Mouse (Mus musculus): ENCODE measurements at regions not wholly inside any gene's neighbourhood (a gene's known extent, or its start where the extent isn't known, plus 50 kb on each side); places are given as distances from the start of the nearest gene placed in this dataset.

DNA sequence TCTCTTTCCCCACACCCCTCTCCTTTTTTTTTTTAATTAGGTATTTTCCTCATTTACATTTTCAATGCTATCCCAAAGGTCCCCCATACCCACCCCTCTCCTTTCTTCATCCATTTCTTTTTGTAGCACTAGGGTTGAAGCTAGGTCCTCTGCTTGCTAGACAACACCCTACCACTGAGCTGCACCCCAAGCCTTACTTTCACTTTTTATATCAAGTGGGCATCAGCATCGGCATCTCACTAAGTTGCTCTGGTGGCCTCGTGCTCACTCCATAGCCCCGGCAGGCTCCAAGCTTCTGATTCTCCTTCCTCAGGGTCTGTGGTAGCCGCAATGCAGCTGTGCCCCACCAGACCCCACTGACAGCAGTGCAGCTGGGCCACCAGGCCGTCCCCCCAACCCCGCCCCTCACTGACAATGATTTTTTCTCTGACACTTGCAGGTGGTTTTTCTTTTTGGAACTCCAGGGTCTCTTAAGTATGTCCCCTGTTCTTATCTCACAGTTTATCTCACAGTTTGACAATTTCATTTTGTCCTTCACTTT lies 77.5 kb downstream of the Nufip1 start:
- DNase-seq (ENCODE audit: low spot score) = no peak

DNA sequence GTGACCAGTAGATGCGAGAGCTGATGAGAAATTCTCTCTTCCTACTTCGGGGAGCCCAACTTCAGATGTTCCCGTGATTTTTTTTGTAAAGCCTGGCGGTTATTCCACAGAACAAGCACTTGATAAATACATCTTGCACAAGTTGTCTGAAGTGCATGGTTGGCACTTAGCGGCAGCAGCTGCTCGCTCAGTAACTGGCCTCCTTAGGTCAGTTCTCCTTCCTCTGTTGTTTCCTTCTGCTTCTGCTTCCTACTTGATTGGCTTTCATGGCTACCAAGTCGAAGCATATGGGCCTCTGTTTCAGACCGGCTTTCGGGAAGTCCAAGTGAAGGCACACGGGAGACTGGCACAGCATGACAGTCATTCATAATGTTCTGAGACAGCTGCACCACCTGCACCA lies 84.6 kb downstream of the Nufip1 start:
- no peak for DNase-seq (ENCODE audit: low spot score)

DNA sequence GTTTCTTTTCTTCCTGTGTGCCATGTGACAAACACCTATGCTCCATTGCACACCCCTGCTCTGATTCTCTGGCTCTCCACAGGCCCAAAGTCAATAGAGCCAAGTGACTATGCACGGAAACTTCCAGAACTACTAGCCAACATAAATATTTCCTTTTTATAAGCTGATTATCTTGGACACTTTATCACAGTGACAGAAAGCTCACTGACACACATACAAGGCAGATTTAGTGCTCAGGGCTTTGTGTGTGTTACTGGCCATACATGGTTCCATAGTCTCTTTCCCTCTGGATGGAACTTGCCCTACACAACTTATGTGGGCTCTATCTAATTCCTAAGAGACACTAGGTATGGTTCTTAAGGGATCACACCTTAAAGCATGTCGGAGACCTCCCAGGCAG lies 86.7 kb downstream of the Nufip1 start:
- DNase-seq (ENCODE audit: low spot score) = no peak

DNA sequence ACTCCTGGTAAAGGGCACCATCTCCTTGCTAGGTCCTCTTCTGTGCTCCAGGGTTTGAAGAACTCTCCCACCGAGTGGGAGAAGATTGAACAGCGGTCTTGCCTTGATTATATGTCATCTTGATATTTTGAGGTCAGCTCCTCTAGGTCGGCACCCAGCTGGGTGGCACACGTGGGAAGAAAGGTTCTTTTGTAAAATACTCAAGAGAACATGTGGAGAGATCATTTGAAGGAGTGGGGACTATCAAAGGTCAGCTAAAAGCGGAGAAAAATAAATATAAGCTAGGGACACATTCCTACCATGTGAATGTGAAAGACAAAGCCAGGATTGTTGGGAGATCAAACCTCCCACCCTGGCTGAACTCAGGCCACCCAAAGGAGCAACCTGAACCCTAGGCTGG lies 87.7 kb downstream of the Nufip1 start:
- no peak for DNase-seq (ENCODE audit: low spot score)

DNA sequence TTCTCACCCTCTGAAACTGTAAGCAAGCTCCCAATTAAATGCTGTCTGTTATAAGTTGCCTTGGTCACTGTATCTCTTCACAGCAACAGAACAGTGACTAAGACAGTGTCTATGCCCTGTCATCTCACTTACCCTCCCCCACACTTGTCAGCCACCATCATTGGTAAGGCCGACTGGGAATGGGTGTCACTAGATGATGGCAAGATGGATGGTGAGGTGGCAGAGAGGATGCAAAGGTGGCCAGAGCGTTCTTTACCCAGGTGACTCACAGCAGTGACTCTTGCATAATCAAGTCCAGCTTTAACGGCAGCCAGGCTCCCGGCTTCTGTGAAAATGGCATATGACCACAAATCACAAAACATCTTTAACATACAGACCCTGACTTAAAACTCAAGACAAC lies 91.9 kb downstream of the Nufip1 start:
- DNase-seq (ENCODE audit: low spot score) = no peak

DNA sequence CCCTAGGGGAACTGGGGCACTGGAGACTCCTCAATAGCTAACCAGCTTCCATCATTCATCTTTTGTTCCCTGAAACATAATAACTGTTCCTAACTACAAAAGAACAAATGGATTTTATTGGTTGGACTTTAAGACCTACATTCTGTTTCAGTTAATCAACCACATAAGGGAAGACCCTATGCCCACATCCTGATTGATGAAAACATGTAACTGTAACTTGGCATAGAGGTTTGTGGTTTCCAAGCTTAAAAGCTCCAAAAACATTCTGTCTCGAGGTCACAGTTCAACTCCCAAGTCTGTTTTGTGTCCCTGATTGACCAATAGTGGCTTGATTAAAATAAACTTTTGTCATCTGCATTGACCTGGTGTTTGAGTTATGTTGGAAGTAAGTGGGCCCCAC lies 92.4 kb downstream of the Nufip1 start:
- DNase-seq (ENCODE audit: low spot score) = no peak

DNA sequence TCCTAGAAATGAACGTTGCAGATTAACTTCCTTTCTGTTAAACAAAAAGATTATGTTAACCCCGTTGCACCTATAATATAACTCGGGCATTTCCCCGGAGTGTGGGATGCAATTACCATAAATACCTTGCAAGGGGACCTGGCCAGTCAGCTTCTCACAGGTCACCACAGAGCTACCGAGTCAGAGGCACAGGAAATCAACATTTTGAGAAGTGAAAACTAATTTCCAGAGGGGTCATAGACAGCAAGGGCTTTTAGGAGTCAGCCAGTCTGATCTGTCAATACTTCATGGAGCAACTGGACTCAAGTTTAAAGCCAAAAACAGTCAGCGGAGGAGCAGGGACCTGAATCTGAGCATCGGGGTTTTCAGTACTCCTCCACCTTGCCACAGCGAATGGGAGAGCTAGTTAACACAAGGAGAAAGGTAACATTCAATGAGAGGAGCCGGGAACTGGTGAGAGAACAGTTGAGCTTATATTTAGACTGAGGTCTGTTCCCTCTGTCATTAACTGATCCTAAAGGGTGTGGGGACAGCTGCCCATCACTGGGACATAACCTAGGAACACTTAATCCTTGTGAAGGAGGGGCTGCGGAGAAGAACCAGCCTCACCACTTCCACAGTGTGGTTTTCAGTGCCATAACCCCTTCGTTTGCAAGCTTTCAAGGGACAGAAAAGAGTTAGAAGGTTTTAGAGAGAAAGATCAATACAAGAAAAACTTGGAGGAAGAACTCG lies 105.9 kb downstream of the Nufip1 start:
- DNase-seq (ENCODE audit: low spot score) = no peak

DNA sequence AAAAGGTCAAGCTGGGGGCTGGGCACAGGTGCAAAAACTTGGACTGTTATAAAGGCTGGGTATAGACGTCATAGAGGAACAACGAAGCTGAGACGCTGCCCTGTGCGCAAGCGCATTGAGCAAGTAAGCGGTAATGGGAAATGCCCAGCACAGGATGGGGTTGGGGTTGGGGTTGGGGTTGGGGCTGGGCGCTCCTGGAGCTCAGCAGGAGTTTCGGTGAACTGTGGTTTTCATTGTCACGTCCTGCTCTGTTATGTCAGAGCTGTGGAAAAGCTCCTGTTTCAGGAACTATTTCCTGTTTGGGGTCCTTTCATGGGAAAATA lies 106.4 kb downstream of the Nufip1 start:
- no peak for DNase-seq (ENCODE audit: low spot score)

DNA sequence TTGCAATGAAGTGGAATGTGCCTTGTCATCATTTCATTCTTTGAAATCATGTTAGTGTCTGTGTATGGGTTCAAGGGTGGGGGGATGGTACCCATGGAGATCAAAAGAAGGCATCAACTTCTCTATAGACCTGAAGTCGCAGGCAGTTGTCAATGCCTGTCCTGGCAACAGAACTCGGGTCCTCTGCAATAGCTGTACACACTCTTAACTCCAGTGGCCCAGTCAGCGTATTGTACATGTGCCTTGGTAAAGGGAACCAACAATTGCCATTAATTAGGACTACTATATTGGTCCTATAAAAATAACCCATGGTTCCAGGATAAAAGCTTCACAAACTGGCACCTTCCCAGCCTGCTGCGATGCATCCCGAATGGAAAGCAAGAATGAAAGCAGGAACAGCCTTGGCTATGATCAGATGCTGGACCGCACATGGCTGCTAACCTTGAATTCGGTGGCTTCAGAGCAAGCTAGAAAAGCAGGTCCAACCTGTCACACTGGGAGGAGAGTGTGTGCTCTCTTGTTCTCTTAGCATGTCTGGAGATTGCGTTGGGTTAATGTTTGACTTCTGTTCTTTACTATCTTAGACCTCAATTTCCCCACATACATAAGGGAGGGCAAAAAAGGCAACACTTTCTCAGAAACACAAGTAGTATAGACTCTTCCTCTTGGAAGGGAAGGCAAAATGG lies 107.0 kb downstream of the Nufip1 start:
- no peak for DNase-seq (ENCODE audit: low spot score)

DNA sequence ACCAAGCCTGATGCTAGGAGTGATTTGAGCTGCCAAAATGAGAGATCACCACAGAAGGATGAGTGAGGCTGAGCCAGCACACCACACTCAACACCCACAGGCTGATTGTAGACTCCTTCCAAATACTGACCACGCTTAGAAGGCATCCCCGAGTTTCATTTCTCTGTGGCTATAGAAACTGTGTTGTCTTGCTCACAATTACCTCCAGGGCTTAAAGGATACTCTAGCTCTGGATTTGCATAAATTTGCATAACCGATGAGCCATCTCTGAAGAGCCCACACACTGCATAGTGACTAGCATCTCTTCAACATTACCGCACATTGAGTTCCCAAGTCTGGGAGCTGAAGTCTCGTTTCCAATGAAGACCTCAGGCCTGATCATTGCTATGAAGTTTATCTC lies 110.3 kb downstream of the Nufip1 start:
- no peak for DNase-seq (ENCODE audit: low spot score)

DNA sequence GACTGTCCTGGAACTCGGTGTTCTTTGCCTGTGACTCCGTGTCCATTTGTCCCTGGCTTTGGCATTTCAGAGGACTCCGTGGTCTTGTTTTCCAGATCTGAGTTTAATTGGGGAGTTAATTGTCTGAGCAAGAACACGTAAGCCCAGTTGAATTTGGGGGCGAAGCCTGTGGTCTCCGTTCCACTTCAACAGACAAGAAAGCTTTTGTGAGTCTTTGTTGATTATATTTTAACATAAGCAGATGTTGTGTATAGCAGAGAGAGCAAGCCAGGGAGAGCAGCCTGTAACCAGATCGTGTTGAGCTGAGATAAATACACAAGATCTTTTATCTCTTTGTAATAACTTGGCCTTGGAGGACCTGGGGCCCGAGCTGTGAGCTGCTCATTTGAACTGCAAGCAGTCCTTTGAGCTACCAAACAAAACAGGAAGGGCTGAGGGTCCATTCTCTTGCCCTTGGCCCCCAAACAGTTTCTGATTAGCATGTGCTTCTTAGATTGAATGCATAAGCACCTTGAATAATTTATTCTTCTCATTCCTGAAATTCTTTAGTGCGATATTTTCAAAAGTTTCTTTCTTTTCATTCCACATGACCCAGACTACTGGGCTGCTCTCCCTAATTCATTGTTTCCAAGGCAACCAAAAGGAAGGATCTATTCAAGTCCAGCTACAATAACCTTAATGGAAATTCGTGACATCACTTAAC lies 111.1 kb downstream of the Nufip1 start:
- no peak for DNase-seq (ENCODE audit: low spot score)

DNA sequence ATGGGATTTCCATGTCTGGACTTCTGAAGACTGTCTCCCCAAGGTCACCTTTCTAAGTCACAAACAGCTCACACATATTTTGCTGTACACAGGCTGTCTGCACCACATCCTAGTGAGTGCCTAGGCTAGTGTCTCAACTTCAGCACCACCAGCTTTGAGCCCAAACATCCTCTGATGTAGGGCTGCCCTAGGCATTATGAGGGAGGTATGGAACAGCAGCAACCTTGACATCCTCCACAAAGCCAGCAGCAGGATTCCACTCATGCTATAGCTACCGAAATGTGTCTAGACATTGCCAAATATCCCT lies 111.6 kb downstream of the Nufip1 start:
- DNase-seq (ENCODE audit: low spot score) = no peak

DNA sequence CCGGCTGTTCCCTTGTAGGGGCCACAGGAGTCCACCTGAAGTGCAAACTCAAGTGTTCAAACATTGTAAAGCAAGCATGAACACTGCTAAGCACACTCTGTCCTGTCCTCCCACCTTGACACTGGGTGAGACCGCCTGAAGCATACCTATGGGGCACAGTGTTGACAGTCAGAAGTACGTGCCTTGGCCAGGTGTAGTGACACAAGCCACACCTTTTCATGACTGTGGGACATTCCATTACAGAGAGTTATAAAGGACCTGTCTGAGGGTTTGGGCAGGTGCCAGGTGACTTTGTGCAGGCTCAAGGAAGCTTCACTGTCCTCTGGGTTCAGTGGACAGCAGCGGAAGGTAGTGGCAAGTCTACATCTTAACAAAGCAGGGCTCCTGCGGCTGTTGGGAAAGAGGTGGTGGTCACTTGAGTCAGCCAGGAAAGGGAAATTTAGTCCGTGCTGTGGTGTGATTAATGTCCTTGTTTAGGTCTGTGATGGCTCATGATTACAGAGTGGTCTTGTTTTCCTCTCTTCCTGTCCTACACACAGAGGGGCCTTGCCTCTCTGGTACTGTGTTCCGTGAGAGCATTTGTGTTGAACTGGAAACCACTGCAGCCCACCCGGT lies 112.5 kb downstream of the Nufip1 start:
- DNase-seq (ENCODE audit: low spot score) = no peak

DNA sequence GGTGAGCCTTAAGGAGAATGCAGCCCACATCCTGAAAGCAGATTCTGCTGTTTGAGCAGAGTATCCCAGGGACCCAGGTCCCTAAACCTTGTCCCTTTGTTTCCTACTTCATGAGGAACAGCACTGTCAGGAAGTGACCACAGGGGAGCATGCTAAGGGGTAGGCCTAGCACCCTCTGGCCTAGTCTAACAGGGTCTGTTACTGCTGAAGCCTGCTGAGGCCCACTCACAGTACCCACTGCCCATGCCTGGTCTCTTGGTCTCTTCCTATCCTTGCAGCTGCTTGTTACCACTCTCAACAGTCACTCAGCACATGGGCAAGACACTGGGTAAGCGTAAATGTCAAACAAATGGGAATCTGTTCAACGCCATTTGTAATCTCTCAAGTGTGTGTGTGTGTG lies 113.2 kb downstream of the Nufip1 start:
- DNase-seq (ENCODE audit: low spot score) = no peak

DNA sequence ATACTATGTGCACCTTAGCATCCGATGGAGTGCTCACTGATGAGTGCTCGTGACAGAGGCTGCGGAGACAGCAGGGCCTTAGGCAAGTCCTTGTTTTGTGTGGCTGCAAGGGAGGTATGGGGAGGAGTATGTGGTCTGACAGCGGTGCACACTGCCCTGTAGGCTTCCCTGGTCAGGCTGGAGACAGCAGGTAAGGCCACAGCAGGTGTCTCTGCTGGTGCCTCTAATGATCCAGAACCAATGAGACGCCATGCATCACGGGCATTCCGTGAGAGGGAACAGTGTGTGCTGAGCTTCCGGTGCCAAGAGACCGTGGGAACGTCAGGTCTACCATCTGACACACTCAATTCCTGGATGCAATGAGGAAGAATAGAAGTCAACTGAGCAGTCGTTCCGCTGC lies 114.8 kb downstream of the Nufip1 start:
- DNase-seq (ENCODE audit: low spot score) = no peak

DNA sequence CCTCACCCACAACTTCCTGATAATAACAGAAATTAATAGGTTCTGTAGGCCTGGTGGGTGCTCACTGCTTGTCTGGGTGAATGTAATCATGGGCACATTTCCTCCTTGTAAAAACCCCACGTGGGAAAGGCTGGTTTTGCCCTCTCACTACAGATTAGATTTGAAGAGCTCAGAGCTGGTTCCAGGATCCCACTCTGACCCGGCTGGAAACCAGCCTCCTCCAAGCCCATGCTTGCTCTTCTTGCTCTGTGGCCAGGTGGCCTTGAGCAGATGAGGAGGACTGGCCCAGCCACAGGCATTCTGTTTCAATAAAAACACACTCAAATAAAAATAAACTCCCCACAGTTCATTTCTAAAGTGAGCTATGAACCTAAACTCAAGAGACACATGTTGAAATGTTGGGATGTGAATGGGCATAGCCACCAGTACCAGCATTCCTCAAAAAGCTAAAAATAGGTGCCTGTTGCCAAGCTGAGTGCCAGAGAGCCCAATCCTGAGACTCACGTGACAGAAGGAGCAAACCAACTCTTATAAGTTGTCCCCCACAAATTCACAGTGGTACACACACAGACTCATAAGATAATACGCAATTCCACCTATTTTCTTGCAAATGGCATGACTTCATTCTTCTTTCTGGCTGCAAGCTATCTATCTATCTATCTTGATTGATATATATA lies 116.1 kb downstream of the Nufip1 start:
- no peak for DNase-seq (ENCODE audit: low spot score)

DNA sequence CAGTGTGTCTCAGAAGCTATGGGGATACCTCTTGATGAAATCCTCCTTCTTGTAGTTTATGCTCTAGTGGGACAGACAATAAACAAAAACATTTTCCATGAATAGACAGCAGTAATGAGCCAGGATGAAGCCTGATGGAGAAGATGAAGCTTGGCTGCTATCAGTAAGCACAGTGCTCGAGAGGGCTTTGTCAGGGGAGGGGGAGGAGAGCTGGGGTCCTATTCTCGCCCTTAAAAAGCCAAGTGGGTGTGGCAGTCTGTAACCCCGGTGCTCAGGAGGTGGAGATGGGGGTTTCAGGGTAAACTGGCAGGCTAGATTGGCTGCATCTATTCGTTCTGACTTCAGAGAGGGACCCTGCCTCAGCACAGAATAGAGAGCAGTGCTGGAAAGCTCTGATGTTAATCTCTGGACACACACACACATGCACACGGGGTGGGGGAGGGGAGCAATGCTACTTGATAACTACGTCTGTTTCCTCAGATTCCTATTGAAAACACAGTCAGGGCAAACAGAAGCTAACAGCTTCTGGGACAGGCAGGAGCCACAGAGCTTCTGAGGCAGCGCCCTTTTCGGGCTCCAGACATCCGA lies 118.4 kb downstream of the Nufip1 start:
- DNase-seq (ENCODE audit: low spot score) = no peak

DNA sequence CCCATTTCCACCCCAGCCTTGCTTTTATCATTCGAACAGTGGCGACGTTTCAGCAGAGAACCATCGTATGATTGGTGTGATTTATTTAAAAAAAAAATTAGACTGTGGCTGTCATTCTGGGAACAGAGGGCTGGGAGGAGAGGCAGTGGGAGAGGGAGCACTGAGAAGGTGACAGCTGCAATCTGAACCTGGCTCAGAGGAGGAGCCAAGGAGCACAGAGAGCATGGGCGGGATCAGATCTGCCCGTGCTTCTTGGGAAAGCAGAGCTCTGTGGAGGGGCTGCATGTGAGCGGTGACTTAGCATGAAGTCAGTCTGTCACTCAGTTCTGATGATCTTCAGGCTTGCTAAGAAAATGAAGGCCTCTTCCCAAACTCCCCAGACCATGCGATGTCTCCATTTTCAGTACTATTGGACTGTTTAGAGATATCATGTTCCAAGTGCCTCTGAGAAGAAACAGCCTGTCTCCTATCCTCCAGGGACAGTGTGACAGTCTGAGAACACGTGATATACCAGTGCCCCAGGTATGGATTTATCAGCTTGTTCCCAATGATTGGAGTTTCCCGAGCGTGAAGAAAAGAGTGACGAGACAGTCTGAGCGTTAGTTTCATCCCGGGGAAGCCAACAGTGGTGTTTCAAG lies 129.3 kb downstream of the Nufip1 start:
- no peak for DNase-seq (ENCODE audit: low spot score)

DNA sequence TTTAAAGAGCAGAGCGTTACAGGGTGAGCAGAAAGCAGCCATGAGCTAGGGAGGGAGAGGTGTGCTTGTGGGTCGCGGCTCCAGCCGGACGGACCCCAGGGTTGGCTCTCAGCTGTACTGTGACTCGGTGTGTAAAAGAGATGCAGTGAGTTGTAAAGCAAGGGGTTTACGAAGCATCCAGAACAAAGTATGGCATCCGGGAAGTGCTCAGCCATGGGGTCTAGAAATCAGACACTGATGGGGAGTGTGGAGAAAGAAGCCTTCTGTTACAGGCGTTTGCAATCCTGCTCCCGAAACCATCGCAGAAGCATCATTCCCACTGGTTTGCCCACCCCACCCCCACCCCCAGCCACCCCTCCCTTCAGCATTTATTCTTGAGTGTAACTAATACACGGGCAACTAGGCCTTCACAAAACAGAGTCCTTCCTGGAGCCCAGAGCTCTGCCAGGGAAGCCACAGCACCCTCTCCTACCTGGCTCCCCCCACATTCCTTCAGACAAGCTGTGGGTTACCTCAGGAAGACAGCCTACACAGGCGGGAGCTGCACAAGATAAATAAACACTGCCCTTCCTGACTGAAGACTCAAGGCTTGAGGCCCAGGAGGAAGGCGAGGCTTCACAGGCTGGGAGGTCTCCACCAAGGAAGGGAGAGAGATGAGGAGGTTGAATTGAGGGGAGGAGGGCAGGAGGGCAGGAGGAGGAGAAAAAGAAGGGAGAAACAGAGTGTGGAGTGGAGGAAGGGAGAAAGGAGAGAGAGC lies 133.1 kb downstream of the Nufip1 start:
- no peak for DNase-seq (ENCODE audit: low spot score)

DNA sequence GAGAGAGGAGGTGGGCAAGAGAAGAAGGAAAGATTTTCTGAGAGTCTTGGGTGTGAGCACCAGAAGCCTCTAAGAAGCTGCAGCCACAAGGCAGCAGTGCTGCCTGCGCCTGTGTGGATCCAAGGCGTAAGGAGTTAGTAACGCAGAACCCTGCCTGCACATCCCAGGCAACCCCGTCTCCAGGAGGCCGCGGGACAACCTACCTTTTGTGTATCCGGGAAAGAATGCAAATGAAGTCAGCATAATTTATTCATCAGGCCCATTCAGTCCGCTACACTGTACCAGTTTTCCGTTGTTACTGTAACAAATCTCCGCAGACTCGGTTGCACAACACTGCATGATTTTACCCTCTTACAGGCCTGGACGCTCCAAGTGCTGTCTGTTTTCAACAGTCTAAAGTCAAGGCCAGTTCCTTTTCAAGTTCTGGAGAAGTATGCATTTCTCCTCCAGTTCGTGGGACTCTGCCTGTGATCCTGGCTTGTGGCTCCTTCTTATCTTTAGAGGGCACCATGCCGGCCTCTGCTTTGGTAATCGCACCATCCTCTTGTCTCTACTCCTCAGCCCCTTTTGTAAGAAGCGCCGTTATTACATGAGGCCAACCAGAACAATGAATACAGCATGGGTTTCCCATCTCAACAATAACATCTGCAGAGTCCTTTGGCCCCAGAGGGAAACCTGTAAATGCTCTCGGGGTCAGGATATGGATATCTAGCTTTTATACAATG lies 133.8 kb downstream of the Nufip1 start:
- no peak for DNase-seq (ENCODE audit: low spot score)

Data from left cerebral cortex, adult 11 months (tissue).